Mouse (Mus musculus): ENCODE measurements at regions not wholly inside any gene's neighbourhood (a gene's known extent, or its start where the extent isn't known, plus 50 kb on each side); places are given as distances from the start of the nearest gene placed in this dataset.
"Not testable (repeated sequence)": the region's sequence is repeated elsewhere in the genome, so short reads cannot be mapped to it uniquely, and the experiment has no call there.

DNA sequence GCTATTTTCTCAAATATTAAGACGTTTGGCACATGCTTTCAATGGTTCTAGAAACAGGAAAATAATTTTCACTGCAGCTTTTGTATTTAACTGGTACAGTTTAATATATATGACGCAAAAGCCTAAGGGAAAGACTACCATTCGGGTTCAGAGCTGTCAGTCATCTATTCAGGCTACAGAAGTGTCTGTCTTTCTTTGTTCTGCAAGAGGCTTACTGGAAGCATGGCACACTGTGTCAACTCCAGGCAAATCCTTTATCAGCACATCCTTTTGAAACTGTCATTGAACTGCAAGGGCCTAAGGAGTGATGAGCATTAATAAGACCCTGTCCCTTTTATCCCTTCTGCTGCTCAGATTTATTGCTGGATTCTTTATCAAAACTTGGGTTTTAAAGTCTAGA, 303.8 kb upstream of the Gm5152 start:
- intact Hi-C loops (cut with DNase I); DNase-seq: not testable (repeated sequence)

DNA sequence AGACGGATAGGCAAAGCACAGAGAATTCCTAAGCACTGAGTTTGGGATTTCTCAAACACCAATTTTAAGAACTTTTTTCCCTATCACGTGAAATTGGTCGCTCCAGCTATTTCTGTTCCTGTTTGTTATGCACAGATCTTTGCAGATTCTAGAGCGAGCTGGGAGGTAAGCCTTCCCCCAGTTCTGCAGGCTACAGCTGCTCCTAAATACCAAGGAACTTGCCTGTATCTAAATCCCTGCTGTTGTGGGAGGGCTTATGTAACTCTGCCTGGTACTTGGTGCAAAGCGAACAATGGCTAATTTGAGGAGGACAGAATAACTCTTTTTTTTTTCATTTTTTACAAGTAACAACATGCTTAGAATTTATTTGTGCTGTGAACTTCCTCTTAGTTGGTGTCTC, 316.0 kb upstream of the Gm5152 start:
- no peak for DNase-seq

GRCm38 (mm10) chr5:10592392-10592791, 346.1 kb upstream of the Gm5152 start:
- intact Hi-C loops (cut with DNase I), result no loop called here
- no peak for DNase-seq

More for the DNA sequence above, 316.0 kb upstream of the Gm5152 start:
- intact Hi-C loops (cut with DNase I), result no loop called here

DNA sequence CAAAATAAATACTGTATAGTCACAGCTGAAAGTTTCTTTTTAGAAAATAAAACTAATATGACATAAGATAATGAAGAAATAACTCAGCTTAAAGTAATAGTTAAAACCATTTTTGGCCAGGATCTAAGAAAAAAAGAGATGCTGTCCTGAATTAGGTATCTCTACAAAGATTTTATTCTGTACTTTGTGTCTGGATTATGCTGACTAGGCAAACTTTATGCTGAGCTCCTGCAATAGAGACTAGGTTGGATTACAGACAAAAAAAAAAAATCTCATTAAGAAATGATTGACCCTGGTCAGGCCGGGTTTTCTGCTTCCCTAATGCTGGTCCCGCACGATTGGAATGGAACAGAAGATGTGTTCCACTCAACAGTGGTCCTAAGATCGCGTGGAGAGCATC, 346.8 kb upstream of the Gm8871 start:
- intact Hi-C loops (cut with DNase I), result no loop called here
- DNase-seq, result no peak

DNA sequence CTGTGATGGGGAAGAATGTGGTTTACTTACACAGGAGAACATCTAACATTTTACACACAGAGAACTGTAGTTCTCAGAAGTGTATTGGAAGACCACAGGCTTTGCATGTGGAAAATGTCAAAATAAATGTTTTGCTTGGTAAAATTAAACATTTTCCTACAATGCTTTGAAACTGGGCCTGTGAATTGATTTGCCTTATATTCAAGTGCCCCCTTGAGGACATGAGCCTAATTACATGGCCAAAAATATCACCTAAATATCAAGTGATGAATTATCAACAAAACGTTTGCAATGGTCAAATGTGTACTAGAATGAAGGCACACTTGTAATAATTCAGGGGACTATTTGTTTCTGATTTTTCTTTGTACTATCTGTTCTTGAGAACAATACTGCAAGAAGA, 314.4 kb upstream of the Gm8871 start:
- intact Hi-C loops (cut with DNase I), result loop anchor here (5.0 to 10.0 kb wide), 2 partner anchors 1191 to 1468 kb away; partner anchors contain the start of gene Dmtf1
- DNase-seq, result no peak

GRCm38 (mm10) chr5:10648075-10648474, 299.5 kb upstream of the Gm8871 start:
- intact Hi-C loops (cut with DNase I), result no loop called here
- DNase-seq, result no peak

DNA sequence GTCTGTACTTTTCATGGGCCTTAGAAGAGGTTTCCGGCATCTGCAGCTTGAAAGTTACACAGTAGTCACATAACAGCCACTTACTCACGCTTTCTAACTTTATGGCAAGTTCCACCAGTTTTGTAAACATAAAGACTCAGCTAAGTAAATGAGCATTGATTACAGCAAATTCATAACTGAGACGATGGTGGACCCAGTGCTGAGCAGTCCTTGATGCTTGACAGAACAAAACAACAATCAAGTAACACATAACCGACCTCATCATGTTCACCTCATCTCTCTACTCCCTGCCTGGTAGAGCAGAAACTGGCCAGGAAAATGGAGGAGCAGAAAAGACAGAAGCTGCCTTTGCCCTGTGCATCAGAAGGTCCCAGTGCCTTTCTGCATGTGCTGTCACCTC, 284.3 kb upstream of the Gm8871 start:
- no peak for DNase-seq
- intact Hi-C loops (cut with DNase I), result no loop called here

- intact Hi-C loops (cut with DNase I), result loop anchor here (5.0 kb wide), 1 partner anchor 1878 kb away; no protein-coding TSS in a partner anchor
- no peak for DNase-seq
These were observed 273.4 kb upstream of the Gm8871 start for GRCm38 (mm10) chr5:10674199-10674598.

GRCm38 (mm10) chr5:10685519-10685918, 262.1 kb upstream of the Gm8871 start:
- no peak for DNase-seq
- intact Hi-C loops (cut with DNase I), result no loop called here

GRCm38 (mm10) chr5:10727056-10727455, 220.5 kb upstream of the Gm8871 start:
- no peak for DNase-seq
- intact Hi-C loops (cut with DNase I), result no loop called here

- no peak for DNase-seq
- intact Hi-C loops (cut with DNase I), result no loop called here
These were observed 198.1 kb upstream of the Gm8871 start for GRCm38 (mm10) chr5:10749546-10749945.

- intact Hi-C loops (cut with DNase I), result no loop called here
- no peak for DNase-seq
These were observed 180.1 kb upstream of the Gm8871 start for GRCm38 (mm10) chr5:10767469-10767868.

All from left cerebral cortex, postnatal 4 days (tissue).